Mouse (Mus musculus) olfactory bulb, adult 2 months (tissue): ENCODE measurements around the gene Gif.

ENCODE experiments used
- CTCF ChIP-seq: fragments of 200-500 bp; IDR thresholded peaks from 2 replicates; pipeline ENCODE4 v1.5.1; 2012; ENCODE audit warnings: low read depth, mild to moderate bottlenecking, low read length, moderate library complexity; ENCODE audit not compliant: insufficient read depth
- POLR2A ChIP-seq: fragments of 200-500 bp; IDR thresholded peaks from 2 replicates; pipeline ENCODE4 v1.6.1; 2012; ENCODE audit warnings: mild to moderate bottlenecking, low read depth, low read length, moderate library complexity; ENCODE audit not compliant: insufficient read depth

DNA sequence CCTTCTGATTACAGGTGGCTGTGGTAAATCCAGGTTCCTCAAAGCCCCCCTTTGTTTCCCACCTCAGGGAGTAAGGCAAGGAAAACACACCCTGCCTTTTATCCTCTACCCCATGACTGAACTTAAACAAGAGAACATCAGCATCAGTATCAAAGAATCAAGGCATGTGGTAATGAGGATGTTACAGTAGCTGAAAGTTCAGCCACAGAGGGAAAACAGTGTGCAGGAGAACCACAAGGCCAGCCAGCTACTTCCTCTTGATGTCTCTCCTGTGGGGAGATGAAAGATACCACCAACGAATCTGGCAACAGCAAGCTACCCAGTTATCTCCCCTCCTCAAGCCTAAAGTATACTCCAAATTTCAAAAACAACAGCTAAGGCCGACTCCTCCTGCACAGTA, 59.9 kb downstream of the Gif start:
- TF ChIP-seq CTCF (no peak), POLR2A (no peak)
